Mouse (Mus musculus): ENCODE data around the gene Camk1d. TPM values are rescaled to one million over a fixed set of nuclear protein-coding genes. Genes with fewer than 3 reads are reported as not detected.

Camk1d gene
- polyA plus RNA-seq, 1 experiment, result 1.4 TPM

DNA sequence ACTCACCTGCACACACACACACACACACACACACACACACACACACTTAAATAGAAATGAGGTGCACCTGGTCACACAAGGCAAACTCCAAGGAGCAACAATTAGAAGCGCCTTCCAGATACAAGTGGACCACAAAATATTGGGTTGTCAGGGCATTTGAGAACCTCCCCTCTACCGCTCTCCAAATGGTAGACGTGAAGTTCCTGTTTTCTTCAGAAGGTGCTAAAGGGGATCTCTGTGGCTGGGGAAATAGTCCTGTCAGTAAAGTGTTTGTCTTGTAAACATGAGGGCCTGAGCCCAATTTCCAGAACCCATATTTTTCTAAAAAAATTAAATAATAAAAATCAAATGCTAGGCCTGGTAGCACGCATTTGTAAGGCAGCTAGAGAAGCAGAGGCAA, 4.4 kb downstream of the Camk1d start:
- Histone ChIP-seq H3K27ac (ENCODE audit: control insufficient read depth, insufficient read depth, low read depth, low read length) (no peak overlapping the region), H3K4me1 (ENCODE audit: control insufficient read depth, insufficient read depth, low read length) (peaks cover 9% of the 10 kb centered on the region), H3K4me3 (ENCODE audit: control insufficient read depth, low read depth, low read length) (no peak overlapping the region), H3K36me3 (ENCODE audit: control insufficient read depth, insufficient read depth, low read length) (no peaks in the 10 kb centered on the region), H3K27me3 (ENCODE audit: control insufficient read depth, insufficient read depth, low read length) (no peaks in the 10 kb centered on the region; the same call in 1 of the 2 replicates)
- TF ChIP-seq CTCF (IDR thresholded peaks at IDR 0.05; ENCODE audit: control insufficient read depth, insufficient read depth, insufficient replicate concordance, low read depth, low read length), result no peak

GRCm38 (mm10) chr2:5707871-5708733, 6.2 kb downstream of the Camk1d start:
- Histone ChIP-seq H3K27me3 (ENCODE audit: control insufficient read depth, insufficient read depth, low read length) (no peaks in the 10 kb centered on the region), H3K36me3 (ENCODE audit: control insufficient read depth, insufficient read depth, low read length) (no peaks in the 10 kb centered on the region), H3K4me1 (ENCODE audit: control insufficient read depth, insufficient read depth, low read length) (no peaks in the 10 kb centered on the region), H3K4me3 (ENCODE audit: control insufficient read depth, low read depth, low read length) (no peak overlapping the region), H3K27ac (ENCODE audit: control insufficient read depth, insufficient read depth, low read depth, low read length) (no peak overlapping the region)
- TF ChIP-seq POLR2A (IDR thresholded peaks at IDR 0.05; ENCODE audit: control insufficient read depth, low read depth, low read length) (no peak), CTCF (IDR thresholded peaks at IDR 0.05; ENCODE audit: control insufficient read depth, insufficient read depth, insufficient replicate concordance, low read depth, low read length) (no peak)

DNA sequence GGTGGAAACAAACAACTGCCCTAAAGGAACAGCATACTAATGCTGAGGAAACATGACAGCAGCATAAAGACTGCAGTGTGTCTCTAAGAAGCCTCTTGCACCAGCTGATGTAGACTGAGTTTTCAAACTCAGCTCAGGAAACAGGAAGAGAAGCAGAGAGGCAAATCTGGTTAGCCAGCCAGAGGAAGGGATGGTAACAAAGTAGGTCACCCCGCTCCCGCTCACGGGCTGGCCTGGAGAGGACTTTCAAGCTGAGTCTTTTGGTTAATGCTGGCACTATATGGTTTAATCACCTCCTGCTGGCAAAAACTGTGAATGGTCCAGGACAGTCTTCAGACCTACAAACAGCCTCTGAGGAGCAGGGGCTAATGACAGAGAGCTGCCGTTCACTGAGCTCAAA, 7.7 kb downstream of the Camk1d start:
- no peak overlapping the region for H3K4me3 ChIP-seq (ENCODE audit: control insufficient read depth, low read depth, low read length)
- no peak for TF ChIP-seq POLR2A (IDR thresholded peaks at IDR 0.05; ENCODE audit: control insufficient read depth, low read depth, low read length)
- TF ChIP-seq CTCF (IDR thresholded peaks at IDR 0.05; ENCODE audit: control insufficient read depth, insufficient read depth, insufficient replicate concordance, low read depth, low read length), result no peak
- H3K27ac ChIP-seq (ENCODE audit: control insufficient read depth, insufficient read depth, low read depth, low read length), result no peak overlapping the region
- no peaks in the 10 kb centered on the region for H3K27me3 ChIP-seq (ENCODE audit: control insufficient read depth, insufficient read depth, low read length)
- H3K4me1 ChIP-seq (ENCODE audit: control insufficient read depth, insufficient read depth, low read length), result no peaks in the 10 kb centered on the region
- H3K36me3 ChIP-seq (ENCODE audit: control insufficient read depth, insufficient read depth, low read length), result no peaks in the 10 kb centered on the region

DNA sequence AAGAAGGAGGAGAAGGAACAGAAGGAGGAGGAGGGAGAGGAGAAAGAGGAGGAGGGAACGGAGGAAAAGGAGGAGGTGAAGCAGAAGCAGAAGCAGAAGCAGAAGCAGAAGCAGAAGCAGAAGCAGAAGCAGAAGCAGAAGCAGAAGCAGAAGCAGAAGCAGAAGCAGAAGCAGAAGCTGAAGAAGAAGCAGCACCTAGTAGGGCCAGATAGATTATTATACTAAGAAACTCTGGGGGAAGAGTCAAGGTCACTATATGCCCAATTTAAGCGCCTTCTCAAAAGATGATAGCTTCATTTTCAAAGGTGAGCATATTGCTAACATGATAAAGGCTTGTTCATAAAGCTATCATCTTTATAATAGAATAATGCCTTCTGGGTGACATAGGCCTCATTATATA, 11.9 kb downstream of the Camk1d start:
- TF ChIP-seq CTCF (IDR thresholded peaks at IDR 0.05; ENCODE audit: control insufficient read depth, insufficient read depth, insufficient replicate concordance, low read depth, low read length) (no peak), POLR2A (IDR thresholded peaks at IDR 0.05; ENCODE audit: control insufficient read depth, low read depth, low read length) (no peak)
- Histone ChIP-seq H3K4me1 (ENCODE audit: control insufficient read depth, insufficient read depth, low read length) (no peaks in the 10 kb centered on the region), H3K27me3 (ENCODE audit: control insufficient read depth, insufficient read depth, low read length) (no peaks in the 10 kb centered on the region), H3K27ac (ENCODE audit: control insufficient read depth, insufficient read depth, low read depth, low read length) (no peak overlapping the region), H3K4me3 (ENCODE audit: control insufficient read depth, low read depth, low read length) (no peak overlapping the region), H3K36me3 (ENCODE audit: control insufficient read depth, insufficient read depth, low read length) (no peaks in the 10 kb centered on the region)

- no peak overlapping the region for H3K27ac ChIP-seq (ENCODE audit: control insufficient read depth, insufficient read depth, low read depth, low read length)
- H3K4me3 ChIP-seq (ENCODE audit: control insufficient read depth, low read depth, low read length), result no peak overlapping the region
- H3K4me1 ChIP-seq (ENCODE audit: control insufficient read depth, insufficient read depth, low read length), result no peaks in the 10 kb centered on the region
- TF ChIP-seq CTCF (IDR thresholded peaks at IDR 0.05; ENCODE audit: control insufficient read depth, insufficient read depth, insufficient replicate concordance, low read depth, low read length) (no peak), POLR2A (IDR thresholded peaks at IDR 0.05; ENCODE audit: control insufficient read depth, low read depth, low read length) (no peak)
- H3K36me3 ChIP-seq (ENCODE audit: control insufficient read depth, insufficient read depth, low read length), result no peaks in the 10 kb centered on the region
- no peaks in the 10 kb centered on the region for H3K27me3 ChIP-seq (ENCODE audit: control insufficient read depth, insufficient read depth, low read length)
Observed at GRCm38 (mm10) chr2:5700931-5701330, 13.4 kb downstream of the Camk1d start.

DNA sequence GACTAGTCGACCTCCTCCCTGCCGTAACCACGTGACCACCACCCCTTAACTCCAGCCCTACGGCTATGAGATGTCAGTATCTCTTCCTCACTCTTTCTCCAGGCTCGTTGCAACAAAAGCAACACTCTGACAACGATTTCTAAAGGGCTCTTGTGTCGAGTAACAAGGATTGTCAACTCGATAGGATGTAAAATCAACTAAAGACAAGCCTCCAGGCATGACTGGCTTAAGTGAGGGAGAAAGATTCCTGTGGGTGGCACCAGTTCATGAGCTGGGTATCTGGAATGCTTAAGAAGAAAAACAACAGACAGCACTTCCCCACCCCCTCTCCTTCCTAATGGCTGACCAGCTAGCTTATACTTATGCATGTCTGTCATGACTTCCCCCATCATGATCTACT, 15.9 kb downstream of the Camk1d start:
- H3K27me3 ChIP-seq (ENCODE audit: control insufficient read depth, insufficient read depth, low read length), result no peaks in the 10 kb centered on the region
- H3K27ac ChIP-seq (ENCODE audit: control insufficient read depth, insufficient read depth, low read depth, low read length), result no peak overlapping the region
- H3K4me1 ChIP-seq (ENCODE audit: control insufficient read depth, insufficient read depth, low read length), result no peaks in the 10 kb centered on the region
- no peaks in the 10 kb centered on the region for H3K36me3 ChIP-seq (ENCODE audit: control insufficient read depth, insufficient read depth, low read length)
- no peak overlapping the region for H3K4me3 ChIP-seq (ENCODE audit: control insufficient read depth, low read depth, low read length)
- TF ChIP-seq POLR2A (IDR thresholded peaks at IDR 0.05; ENCODE audit: control insufficient read depth, low read depth, low read length) (no peak), CTCF (IDR thresholded peaks at IDR 0.05; ENCODE audit: control insufficient read depth, insufficient read depth, insufficient replicate concordance, low read depth, low read length) (no peak)

GRCm38 (mm10) chr2:5694094-5694493, 20.2 kb downstream of the Camk1d start:
- no peak overlapping the region for H3K27ac ChIP-seq (ENCODE audit: control insufficient read depth, insufficient read depth, low read depth, low read length)
- H3K4me1 ChIP-seq (ENCODE audit: control insufficient read depth, insufficient read depth, low read length), result no peaks in the 10 kb centered on the region
- no peaks in the 10 kb centered on the region for H3K27me3 ChIP-seq (ENCODE audit: control insufficient read depth, insufficient read depth, low read length)
- TF ChIP-seq POLR2A (IDR thresholded peaks at IDR 0.05; ENCODE audit: control insufficient read depth, low read depth, low read length), result no peak
- TF ChIP-seq CTCF (IDR thresholded peaks at IDR 0.05; ENCODE audit: control insufficient read depth, insufficient read depth, insufficient replicate concordance, low read depth, low read length), result no peak
- no peaks in the 10 kb centered on the region for H3K36me3 ChIP-seq (ENCODE audit: control insufficient read depth, insufficient read depth, low read length)
- H3K4me3 ChIP-seq (ENCODE audit: control insufficient read depth, low read depth, low read length), result no peak overlapping the region

Measured in testis, adult 2 months (tissue).